Mouse (Mus musculus) thymus, adult 2 months (tissue): ENCODE results near the gene Zfp3.

Experiments used
- CTCF ChIP-seq: fragments of 200-500 bp; IDR thresholded peaks from 2 replicates; pipeline ENCODE4 v1.5.1; 2012; ENCODE audit warnings: mild to moderate bottlenecking, control low read depth, low read length, moderate library complexity, borderline replicate concordance; ENCODE audit not compliant: control insufficient read depth, poor library complexity, insufficient read depth; ENCODE audit errors: extremely low read depth
- POLR2A ChIP-seq: fragments of 200-500 bp; IDR thresholded peaks from 2 replicates; pipeline ENCODE4 v1.6.1; 2012; ENCODE audit warnings: mild to moderate bottlenecking, low read length, control low read depth, moderate library complexity; ENCODE audit not compliant: control insufficient read depth, poor library complexity, insufficient read depth; ENCODE audit errors: extremely low read depth

- no peak for TF ChIP-seq CTCF
- TF ChIP-seq POLR2A: no peak
Observed at GRCm38 (mm10) chr11:70727385-70727784, 36.6 kb upstream of the Zfp3 start.
